Mouse (Mus musculus): ENCODE measurements around the gene Slc4a1. TPM values are rescaled to one million over a fixed set of nuclear protein-coding genes. Genes with fewer than 3 reads are reported as not detected.

Slc4a1 gene
- total RNA-seq, 2 experiments from 2014 or later: 5,184 to 5,198 TPM

DNA sequence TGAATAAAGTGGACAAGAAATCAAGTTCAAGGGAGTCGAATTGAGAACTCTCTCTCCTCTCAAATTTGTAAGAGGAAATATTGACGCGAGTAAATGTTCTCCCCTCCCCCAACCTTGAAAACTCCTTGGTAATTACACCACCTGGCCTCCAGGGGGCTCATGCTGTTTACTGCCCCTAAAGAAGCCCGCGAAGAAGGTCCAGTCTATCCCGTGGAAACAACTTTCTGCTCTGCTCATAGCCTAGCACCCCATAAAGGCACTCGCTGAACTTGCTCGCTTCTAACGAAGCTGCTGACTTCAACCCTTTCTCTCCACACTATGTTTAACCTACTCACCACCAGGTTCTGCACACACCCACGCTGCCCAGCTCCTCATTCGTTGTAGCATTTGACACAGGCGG, 11.2 kb upstream of the Slc4a1 start:
- ATAC-seq (replicated peaks; ENCODE audit: low FRiP score, poor library complexity, severe bottlenecking): no peak

DNA sequence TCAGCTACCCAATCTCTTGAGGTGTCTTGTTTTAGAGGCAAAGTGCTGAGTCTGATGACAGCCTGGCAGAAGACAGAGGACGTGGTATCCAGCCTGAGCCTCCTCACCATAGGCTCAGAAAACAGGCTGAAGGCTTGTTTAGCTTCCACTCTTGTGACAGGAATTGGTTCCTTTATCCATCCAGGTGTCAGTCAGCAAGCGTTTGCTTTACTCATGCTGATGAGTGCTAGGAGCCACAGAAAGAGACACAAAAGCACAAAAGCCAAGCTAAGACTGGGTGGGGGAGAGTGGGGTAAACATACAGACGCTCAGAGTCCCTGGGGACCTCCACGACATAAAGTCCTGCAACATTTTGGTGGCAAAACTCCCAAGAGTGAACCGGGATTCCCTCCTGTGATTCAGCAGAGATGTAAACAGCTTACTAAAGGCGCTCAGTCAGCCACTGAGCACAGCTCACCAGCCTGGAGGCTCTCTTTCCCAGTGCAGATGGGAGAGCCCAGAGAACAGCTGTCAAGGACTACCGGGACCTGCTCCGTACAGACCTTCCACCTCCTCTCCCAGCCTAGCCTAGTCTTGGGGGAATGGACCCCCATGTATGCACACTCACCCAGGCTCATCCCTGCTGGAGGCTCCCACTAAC, 10.3 kb upstream of the Slc4a1 start:
- peak; percentile 32 for ATAC-seq (replicated peaks; ENCODE audit: low FRiP score, poor library complexity, severe bottlenecking)

DNA sequence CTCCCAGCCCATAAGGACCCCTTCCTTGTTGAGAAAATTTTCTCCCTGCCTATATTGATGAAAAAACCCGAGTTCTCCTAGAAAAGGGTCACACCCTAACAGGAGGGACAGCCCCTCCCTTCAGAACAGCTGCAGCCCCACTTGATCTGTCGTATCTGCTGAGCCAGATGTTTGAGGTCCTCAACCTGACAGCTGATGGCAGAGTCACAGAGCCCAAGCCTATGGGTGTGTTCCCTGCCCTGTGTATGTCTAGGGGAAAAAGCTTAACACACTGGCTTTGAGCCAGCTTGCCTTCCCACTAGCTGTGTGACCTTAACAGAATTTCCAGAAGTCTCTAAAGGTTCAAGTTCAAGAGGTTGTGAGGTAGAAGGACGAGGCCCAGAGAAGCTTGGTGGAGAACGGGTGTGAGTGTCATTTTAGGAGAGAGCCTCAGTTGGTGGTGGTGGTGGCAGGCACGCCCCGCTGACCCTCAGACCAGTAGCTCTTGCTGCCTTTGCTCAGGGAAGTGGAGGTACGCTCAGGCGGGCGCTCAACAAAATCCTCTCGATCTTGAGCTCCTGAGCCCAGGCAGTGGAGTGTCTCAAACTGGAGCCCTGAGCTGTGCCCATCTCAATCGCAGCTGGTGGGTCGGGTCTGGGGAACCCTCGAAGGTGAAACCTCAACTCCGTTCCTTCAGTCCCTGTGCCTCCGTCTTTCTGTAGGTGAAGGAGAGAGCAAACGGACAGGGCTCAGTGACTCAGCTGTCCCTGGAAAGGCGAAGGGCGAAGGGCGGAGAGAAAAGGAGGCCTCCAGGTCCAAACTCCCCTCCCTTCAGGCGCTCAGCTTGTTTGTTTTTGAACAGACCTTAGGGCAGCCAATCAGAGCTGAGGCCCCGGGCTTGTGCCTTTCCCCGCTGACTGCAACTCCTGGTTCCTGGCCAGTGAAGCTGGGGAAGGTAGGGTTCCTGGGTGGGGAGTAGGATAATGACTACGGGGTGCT, 9.5 kb upstream of the Slc4a1 start:
- ATAC-seq (replicated peaks; ENCODE audit: low FRiP score, poor library complexity, severe bottlenecking): peak; percentile 72

DNA sequence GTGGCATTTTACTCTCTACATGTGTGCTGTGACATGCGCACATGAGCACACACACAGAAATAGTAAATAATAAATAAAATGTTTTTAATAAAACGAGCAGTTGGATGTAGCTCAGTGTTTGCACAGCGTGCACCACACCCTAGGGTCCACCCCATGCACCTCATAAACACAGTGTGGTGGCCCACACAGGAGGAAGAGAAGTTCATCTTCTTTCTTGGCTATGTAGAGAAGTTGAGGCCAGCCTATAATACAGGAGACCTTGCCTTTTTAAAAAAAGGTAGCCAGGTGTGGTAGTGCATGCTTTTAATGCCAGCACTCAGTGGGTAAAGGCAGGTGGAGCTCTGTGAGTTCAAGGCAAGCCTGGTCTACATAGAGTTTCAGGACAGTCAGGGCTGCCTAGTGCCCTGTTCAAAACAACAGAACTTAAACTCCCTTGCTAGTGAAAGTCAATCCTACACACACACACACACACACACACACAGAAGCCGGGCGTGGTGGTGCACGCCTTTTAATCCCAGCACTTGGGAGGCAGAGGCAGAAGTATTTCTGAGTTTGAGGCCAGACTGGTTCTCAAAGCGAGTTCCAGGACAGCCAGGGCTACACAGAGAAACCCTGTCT, 8.2 kb upstream of the Slc4a1 start:
- no peak for ATAC-seq (replicated peaks; ENCODE audit: low FRiP score, poor library complexity, severe bottlenecking)

DNA sequence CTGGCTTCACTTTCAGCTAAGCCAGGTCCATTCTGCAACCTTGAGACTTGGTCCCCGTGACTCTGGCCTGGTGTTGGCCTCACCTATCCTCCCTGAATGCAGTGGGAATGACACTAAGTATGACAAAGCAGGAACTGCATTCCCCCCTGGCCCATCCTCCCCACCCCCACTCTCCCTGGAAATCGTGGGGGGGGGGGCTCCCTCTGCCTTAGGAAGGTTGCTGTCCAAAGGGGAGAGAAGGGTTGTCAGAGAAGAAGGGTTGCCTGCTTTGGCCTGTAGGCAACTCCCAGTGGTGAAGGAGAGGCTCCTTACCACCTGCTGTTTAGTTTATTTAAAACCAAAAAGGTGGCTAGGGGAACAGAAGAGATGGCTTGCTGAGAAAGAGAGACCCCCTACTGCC, 7.6 kb upstream of the Slc4a1 start:
- ATAC-seq (replicated peaks; ENCODE audit: low FRiP score, poor library complexity, severe bottlenecking): no peak

GRCm38 (mm10) chr11:102372936-102373335, 6.9 kb upstream of the Slc4a1 start:
- peak; percentile 37 for ATAC-seq (replicated peaks; ENCODE audit: low FRiP score, poor library complexity, severe bottlenecking)

GRCm38 (mm10) chr11:102371926-102372685, 6.1 kb upstream of the Slc4a1 start:
- no peak for ATAC-seq (replicated peaks; ENCODE audit: low FRiP score, poor library complexity, severe bottlenecking)

- no peak for ATAC-seq (replicated peaks; ENCODE audit: low FRiP score, poor library complexity, severe bottlenecking)
Measured at GRCm38 (mm10) chr11:102370285-102370684, 4.3 kb upstream of the Slc4a1 start.

GRCm38 (mm10) chr11:102369263-102369662, 3.3 kb upstream of the Slc4a1 start:
- no peak for ATAC-seq (replicated peaks; ENCODE audit: low FRiP score, poor library complexity, severe bottlenecking)

GRCm38 (mm10) chr11:102368347-102368746, 2.3 kb upstream of the Slc4a1 start:
- ATAC-seq (replicated peaks; ENCODE audit: low FRiP score, poor library complexity, severe bottlenecking): no peak

DNA sequence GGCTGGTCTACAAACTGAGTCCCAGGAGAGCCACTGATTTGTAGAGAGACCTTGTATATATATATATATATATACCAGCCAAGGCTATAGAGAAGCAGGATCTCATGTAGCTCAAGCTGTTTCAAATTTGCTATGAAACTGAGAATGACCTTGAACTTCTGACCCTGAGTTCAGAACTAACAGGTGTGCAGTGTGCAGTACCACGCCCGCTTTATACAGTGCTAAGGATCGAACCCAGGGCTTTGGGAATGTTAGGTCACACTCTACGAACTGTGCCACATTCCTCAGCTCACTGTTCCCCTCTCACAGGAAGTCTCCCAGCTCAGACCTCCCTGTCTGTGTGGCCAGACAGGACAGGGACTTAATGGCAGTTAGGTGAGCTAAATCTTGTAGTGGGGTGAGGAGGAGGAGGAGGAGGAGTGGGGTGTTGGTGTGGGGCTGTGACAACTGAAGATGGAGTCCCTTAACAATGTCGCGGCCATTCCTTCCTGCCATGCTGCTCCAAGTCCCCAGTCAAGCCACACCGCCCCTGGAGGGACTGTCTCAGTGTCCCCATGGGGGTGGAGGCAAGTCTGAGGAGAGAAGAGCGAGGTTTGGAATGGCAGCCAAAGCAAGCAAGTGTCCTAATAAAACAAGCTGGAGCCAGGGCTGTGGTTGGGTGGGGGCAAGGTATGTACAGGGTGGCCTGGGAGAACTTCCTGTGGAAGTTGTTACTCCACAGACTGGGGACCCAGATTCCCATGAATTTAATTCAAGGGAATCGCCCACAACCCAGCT, 1.7 kb upstream of the Slc4a1 start:
- ATAC-seq (replicated peaks; ENCODE audit: low FRiP score, poor library complexity, severe bottlenecking): no peak

- peak; percentile 15 for ATAC-seq (replicated peaks; ENCODE audit: low FRiP score, poor library complexity, severe bottlenecking)
Measured at GRCm38 (mm10) chr11:102365699-102366098, 304 bp downstream of the Slc4a1 start.

DNA sequence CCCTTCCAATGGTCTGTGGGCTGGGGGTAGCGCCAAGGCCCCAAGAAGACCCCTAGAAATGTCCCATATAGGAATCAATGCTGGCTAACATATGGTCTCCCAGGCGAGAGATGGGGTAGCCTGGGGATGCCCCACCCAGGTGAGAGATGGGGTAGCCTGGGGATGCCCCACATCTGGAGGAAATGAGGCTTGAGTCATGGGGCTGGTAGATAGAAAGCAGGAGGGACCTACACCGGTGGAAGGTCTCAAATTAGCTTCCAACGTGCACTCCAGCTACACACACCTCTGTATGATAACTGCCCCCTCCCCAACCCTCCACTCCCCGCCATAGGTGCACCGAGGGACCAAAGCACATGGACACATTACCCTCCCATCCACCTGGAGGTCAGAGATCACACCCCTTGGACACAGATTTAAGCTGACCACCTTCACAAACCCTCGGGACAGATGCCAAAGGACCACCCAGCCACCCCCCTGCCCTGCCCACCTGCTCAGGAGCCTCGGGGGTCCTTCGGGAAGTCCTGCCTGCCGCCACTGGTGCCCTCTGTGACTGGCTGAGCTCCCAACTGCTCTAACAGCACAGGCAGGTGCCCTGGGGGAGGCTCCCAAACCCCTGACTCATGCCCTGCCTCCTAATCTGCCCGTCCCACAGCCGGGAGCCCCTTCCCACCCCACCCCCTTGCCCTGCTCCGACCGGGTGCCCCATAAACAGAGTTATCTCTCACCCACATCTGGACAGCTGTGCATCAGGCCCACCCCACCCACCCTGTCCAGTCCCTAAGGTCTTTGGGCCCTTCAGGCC, 1.2 kb downstream of the Slc4a1 start:
- peak; percentile 58 for ATAC-seq (replicated peaks; ENCODE audit: low FRiP score, poor library complexity, severe bottlenecking)

GRCm38 (mm10) chr11:102363623-102364022, 2.4 kb downstream of the Slc4a1 start:
- peak; percentile 62 for ATAC-seq (replicated peaks; ENCODE audit: low FRiP score, poor library complexity, severe bottlenecking)

DNA sequence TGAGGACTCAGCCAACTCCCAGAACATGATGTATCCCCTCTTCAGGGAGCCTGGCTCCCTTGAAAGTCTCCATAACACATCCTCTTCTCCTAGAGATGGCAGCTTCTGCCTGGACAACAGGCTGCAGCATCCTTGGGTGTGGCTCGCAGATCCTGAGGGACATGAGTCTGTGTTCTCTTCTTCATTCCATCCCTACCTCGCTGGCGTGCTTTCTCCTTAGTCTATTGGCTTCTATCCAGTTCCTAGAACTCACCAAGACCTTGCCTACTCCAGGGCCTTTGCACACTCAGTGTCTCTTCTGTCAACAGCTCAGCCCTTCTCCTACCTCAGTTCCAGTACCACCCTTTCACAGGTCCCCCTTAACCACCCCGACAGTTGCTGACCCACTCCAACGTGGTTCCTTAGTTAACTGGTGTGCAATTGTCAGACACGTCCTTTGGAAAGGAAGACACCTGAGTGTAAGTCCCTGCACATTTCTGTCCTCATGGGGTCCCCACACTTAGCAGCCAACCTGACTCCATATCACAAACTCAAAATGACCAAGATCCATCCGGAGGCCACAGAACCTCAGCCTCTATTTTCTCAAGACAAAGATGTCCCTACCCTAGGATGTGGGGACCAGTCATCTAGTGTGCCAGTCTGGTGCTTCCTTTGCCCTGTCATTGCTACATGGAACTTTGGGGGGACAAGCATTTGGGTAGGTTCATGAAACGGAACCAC, 4.1 kb downstream of the Slc4a1 start:
- ATAC-seq (replicated peaks; ENCODE audit: low FRiP score, poor library complexity, severe bottlenecking): no peak

DNA sequence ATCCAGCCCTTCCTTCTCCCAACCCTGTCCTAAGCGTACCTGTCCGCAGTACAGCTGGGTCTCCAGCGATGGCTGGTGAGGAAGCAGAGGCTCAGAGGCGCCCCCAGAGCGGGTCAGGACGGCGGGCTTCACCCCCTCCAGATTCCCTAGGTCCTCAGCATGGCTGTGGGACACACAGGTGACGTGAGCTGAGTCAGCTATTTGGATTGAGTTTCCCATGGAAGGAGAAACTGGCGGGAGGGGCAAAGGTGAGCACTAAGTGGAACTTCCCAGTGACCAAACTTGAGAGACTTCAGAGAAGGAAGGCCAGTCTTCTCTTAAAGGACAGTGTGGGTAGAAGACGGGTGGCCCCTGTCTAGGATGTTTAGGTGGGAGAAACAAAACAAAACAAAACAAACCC, 7.6 kb downstream of the Slc4a1 start:
- no peak for ATAC-seq (replicated peaks; ENCODE audit: low FRiP score, poor library complexity, severe bottlenecking)

GRCm38 (mm10) chr11:102356636-102357350, 9.2 kb downstream of the Slc4a1 start:
- no peak for ATAC-seq (replicated peaks; ENCODE audit: low FRiP score, poor library complexity, severe bottlenecking)

Measured in erythroid progenitor cell, adult 5-6 weeks (primary cell).